Mouse (Mus musculus) adrenal gland, adult 2 months (tissue): Measurements from ENCODE around the gene Hmgcl. TPM values are rescaled to one million over a fixed set of nuclear protein-coding genes. Genes with fewer than 3 reads are reported as not detected.
"Not testable (repeated sequence)": the region's sequence is repeated elsewhere in the genome, so short reads cannot be mapped to it uniquely, and the experiment has no call there.

Experiments used
- DNase-seq: peaks from one replicate; pipeline ENCODE4 v3.0.0; 2021
- polyA plus RNA-seq: library from polyadenylated mRNA; depleted of rRNA; stranded (reverse); fragments of >200 nt; gene quantifications from 2 replicates; pipeline ENCODE4 v1.2.3, GENCODE M21; 2012
- total RNA-seq, 2 experiments: library from RNA; stranded (reverse); gene quantifications; 2 replicates each; pipeline ENCODE4 v1.2.3; 2021

Hmgcl gene
- total and polyA plus RNA-seq, 3 experiments: 35.3 to 71.0 (median 42.7) TPM

- DNase-seq: no peak
Observed at GRCm38 (mm10) chr4:135961709-135962108, 15.5 kb downstream of the Hmgcl start.

- DNase-seq: no peak
Observed at GRCm38 (mm10) chr4:135962198-135962597, 15.9 kb downstream of the Hmgcl start.

GRCm38 (mm10) chr4:135962946-135963345 lies 16.7 kb downstream of the Hmgcl start:
- no peak for DNase-seq

GRCm38 (mm10) chr4:135963457-135964193 lies 17.4 kb downstream of the Hmgcl start, which contains the start of gene Gale:
TSS of gene Gale (plus strand) at chr4:135963727.
- DNase-seq: peak; percentile 97

GRCm38 (mm10) chr4:135964426-135964825 lies 18.2 kb downstream of the Hmgcl start:
- peak; percentile 82 for DNase-seq

- no peak for DNase-seq
Observed at GRCm38 (mm10) chr4:135965113-135965512, 18.9 kb downstream of the Hmgcl start.

GRCm38 (mm10) chr4:135966283-135966682 lies 20.0 kb downstream of the Hmgcl start:
- no peak for DNase-seq

- DNase-seq: no peak
Observed at GRCm38 (mm10) chr4:135967086-135967760, 21.0 kb downstream of the Hmgcl start.

- no peak for DNase-seq
Observed at GRCm38 (mm10) chr4:135968271-135968869, 22.1 kb downstream of the Hmgcl start.

- DNase-seq: no peak
Observed at GRCm38 (mm10) chr4:135969070-135969750, 23.0 kb downstream of the Hmgcl start.

GRCm38 (mm10) chr4:135970585-135970984 lies 24.3 kb downstream of the Hmgcl start:
- DNase-seq: no peak

GRCm38 (mm10) chr4:135971805-135972555 lies 25.7 kb downstream of the Hmgcl start:
- DNase-seq: no peak

GRCm38 (mm10) chr4:135972556-135972906 lies 26.3 kb downstream of the Hmgcl start, which contains the start of gene Lypla2:
TSS of gene Lypla2 (minus strand) at chr4:135972626.
- peak; percentile 93 for DNase-seq

GRCm38 (mm10) chr4:135972911-135973811 lies 26.9 kb downstream of the Hmgcl start:
- DNase-seq: peak; percentile 52

- DNase-seq: no peak
Observed at GRCm38 (mm10) chr4:135976146-135976545, 29.9 kb downstream of the Hmgcl start.

GRCm38 (mm10) chr4:135980223-135980622 lies 34.0 kb downstream of the Hmgcl start:
- DNase-seq: not testable (repeated sequence)

GRCm38 (mm10) chr4:135981524-135982063 lies 35.3 kb downstream of the Hmgcl start:
- DNase-seq: no peak

GRCm38 (mm10) chr4:135984556-135984955 lies 38.3 kb downstream of the Hmgcl start:
- DNase-seq: no peak

GRCm38 (mm10) chr4:135985193-135985592 lies 38.9 kb downstream of the Hmgcl start:
- DNase-seq: no peak

GRCm38 (mm10) chr4:135985769-135986168 lies 39.5 kb downstream of the Hmgcl start:
- DNase-seq: no peak
